Mouse (Mus musculus) thymus, postnatal 36 days (tissue): ENCODE measurements around the gene Olfr764-ps1.
"Not testable (repeated sequence)": the region's sequence is repeated elsewhere in the genome, so short reads cannot be mapped to it uniquely, and the experiment has no call there.

Source experiments
- DNase-seq, 2 experiments: peaks; one replicate each; pipeline ENCODE4 v3.0.0; 2022; ENCODE audit warnings: mixed read lengths in 2 of 2

The Olfr764-ps1 gene

DNA sequence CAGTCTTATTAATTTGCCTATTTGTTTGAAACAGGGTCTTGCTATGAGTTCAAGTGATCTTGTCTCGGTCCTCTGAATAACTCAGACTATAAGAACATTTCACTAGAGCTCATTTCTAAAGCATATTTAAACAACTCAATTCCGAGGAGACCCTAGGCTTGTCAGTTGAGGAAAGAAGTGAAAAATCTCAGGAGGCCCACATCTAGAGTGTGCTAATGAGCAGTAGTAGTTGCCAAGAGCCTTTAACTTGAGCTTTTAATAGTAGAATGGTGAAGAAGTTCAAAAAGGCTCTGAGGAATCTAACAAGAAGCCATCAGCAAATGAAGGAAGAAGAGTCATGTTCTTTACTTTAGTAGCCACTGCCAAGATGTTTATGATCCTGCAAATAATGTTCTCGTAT lies at the start of gene Olfr764-ps1:
Gene Olfr764-ps1 (minus strand): TSS at position 101 of the 400 bp plus-strand sequence.
- no peak for DNase-seq

- DNase-seq, result not testable (repeated sequence)
Observed at GRCm38 (mm10) chr10:129082810-129083209, 43.1 kb upstream of the Olfr764-ps1 start, which contains the start of gene Olfr767. Gene Olfr767 (minus strand): TSS chr10:129082910.

DNA sequence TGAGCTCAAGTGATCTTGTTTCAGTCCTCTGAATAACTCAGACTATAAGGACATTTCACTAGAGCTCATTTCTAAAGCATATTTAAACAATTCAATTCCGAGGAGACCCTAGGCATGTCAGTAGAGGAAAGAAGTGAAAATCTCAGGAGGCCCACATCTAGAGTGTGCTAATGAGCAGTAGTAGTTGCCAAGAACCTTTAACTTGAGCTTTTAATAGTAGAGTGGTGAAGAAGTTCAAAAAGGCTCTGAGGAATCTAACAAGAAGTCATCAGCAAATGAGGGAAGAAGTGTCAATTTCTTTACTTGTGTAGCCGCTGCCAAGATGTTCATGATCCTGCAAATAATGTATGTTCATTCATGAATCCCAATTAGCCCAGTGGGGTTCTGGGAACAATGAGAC lies 29.2 kb upstream of the Olfr764-ps1 start, which contains the start of gene Olfr766-ps1:
Gene Olfr766-ps1 (minus strand): TSS at position 101 of the 400 bp plus-strand sequence.
- no peak for DNase-seq

- DNase-seq, result not testable (repeated sequence)
Observed at GRCm38 (mm10) chr10:129049898-129050297, 10.2 kb upstream of the Olfr764-ps1 start, which contains the start of gene Olfr765. Gene Olfr765 (minus strand): TSS chr10:129049998.

GRCm38 (mm10) chr10:129028343-129028742 lies 11.4 kb downstream of the Olfr764-ps1 start:
- DNase-seq, result no peak

DNA sequence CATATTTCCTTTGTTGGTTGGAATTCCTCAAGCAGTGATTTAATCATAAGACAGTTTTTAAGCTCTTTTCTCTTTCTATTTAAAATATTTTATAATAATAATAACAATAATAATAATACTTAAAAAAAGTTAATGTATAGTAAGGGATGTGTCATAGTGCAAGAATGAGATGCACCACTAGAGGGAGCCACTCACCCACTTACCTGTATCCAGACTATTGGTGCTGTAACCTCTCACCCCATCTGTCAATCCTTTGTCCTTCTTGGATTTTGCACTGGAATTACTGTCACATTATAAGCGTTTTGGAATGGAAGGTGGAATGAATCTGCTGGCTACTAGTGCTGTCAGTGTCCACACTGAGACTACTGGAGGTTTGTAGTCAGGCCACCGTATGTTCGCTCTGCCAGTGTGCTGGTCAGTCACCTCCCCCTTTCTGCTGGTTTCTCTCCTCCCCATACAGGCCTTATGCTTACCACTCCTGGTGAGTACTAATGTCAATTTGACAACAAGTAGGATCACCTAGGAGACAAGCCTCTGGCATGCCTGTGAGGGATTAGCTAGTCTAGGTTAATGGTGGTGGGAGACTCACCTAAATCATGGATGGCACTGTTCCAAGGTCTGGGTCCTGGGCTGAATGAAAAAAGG lies 13.6 kb downstream of the Olfr764-ps1 start:
- peak; percentile 15 to 18 for DNase-seq

GRCm38 (mm10) chr10:129023319-129023718 lies 16.4 kb downstream of the Olfr764-ps1 start:
- no peak for DNase-seq

DNA sequence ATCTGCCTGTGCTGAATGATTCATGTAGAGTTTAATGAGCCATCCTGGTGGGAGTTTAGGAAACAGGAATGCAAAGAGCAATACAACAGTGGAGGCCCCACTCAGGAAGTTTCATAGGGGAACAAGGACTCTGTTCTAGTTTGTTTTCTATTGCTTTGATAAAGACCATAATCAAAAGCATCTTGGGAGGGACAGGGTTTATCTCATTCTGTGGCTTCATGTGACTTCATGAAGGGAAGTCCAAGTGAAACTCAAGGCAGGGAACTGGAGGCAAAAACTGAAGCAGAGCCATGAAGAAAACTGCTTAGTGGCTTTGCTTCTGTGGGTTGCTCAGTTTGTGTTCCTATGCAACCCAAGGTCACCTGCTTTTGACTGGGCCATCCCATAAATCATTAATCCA lies 25.2 kb downstream of the Olfr764-ps1 start:
- DNase-seq, result no peak

DNA sequence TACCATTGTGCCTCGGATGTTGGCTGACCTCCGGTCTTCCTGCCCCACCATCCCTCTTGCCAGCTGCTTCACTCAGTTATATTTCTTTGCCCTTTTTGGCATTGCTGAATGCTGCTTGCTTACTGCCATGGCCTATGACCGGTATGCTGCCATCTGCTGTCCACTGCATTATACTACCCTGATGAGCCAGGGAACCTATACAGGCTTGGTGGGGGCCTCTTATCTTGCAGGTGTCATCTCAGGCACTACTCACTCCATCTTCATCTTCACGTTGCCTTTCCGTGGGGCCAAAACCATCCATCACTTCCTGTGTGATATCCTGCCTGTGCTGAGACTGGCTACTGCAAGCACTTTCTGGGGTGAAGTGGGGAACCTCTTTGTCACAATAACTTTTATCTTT lies 28.2 kb downstream of the Olfr764-ps1 start:
- DNase-seq, result not testable (repeated sequence)

DNA sequence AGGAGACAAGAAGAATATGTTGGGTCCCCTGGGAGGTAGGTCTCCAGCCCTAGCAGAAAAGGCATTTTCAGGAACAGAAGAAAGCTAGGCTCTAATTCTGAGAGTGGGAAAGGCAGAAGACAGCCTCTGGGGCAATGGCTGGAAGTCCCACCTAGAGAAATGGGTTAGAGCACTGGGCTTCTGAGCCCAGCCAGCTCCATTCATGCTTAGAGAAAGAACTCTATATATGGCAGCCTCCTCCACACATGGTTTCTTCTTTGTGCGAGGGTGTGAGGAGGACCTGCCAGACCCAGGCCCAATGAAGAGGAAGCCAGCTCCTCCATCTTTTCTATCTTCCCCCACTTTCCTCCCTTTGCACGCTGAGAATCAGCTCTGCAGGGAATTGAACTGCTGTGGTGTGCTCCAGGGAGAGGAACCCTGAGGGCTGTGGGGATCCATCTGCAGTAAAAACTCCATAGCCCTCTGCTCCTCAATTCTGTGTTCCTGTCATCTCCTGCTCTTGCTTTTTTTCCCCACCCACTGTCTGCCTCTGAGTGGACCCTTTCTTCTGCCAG lies 29.3 kb downstream of the Olfr764-ps1 start, which contains the start of gene Olfr763:
Gene Olfr763 (plus strand): TSS at position 504 of the 554 bp plus-strand sequence.
- no peak for DNase-seq

DNA sequence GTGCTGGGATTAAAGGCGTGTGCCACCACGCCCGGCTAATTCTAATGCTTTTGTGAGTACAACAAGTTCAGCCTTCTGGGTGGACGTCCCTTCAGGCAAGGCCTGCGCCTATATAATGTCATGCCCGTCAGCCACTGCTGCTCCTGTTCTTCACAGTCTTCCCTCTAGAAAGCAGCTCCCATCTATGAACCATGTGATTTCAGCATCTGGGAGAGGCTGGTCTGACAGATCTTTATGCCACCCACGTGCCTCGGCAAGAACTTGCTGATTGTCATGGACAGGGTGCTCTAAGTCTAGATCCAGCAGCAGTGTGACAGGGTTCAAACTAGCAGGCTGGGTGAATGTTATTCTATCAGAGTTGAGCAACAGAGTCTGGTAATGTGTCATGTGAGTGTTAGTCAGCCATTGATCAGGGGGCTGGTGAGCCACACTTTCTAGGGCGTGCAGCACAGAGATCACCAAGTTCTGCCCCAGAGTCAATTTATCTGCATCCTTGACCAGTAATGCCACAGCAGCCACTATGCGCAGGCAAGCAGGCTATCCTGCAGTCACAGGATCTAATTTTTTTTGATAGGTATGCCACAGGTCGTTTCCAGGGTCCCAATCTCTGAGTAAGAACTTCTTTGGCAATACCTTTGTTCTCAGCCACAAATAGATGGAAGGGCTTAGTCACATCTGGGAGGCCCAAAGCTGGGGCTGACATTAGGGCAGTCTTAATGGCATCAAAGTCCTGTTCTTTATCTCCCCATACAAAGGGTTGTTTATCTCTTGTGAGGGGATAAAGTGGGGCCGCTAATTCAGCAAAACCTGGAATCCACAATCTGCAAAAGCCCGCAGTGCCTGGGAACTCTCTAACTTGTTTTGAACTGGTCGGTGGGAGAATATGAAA lies 35.4 kb downstream of the Olfr764-ps1 start:
- no peak for DNase-seq

- DNase-seq, result no peak
Observed at GRCm38 (mm10) chr10:128996523-128997040, 43.1 kb downstream of the Olfr764-ps1 start.

DNA sequence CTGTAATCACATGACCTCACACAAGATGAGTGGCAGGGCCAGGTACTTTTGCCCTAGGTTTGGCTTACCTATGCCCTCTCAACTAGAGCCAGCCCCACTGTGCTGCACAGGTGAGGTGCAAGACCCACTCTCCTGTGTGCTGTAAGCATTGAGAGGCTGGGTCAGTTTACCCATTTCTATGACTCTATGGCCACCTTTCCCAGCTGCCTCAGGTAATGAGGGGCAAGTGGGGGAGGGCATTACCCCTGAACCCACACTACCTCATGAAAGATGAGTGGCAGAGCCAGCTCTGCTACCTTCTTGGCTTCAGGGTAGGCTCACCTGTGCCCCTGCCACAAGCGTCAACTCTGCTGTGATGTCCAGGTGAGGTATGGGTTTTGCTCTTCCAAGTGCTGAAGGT lies 43.9 kb downstream of the Olfr764-ps1 start:
- no peak for DNase-seq

- DNase-seq, result peak; percentile 39 to 49
Observed at GRCm38 (mm10) chr10:128990994-128991393, 48.7 kb downstream of the Olfr764-ps1 start.

- peak; percentile 6 to 10 for DNase-seq
Observed at GRCm38 (mm10) chr10:128990129-128990850, 49.4 kb downstream of the Olfr764-ps1 start.

- not testable (repeated sequence) for DNase-seq
Observed at GRCm38 (mm10) chr10:128989131-128989530, 50.6 kb downstream of the Olfr764-ps1 start, which contains the start of gene Olfr9. Gene Olfr9 (plus strand): TSS chr10:128989431.
